Mouse (Mus musculus) liver, adult 2 months (tissue): ENCODE data around the gene Dync1li1.

Source experiments
- CTCF ChIP-seq: fragments of 200-500 bp; IDR thresholded peaks from 2 replicates; pipeline ENCODE4 v1.5.1; 2011; ENCODE audit warnings: low read depth, low read length, control low read depth
- POLR2A ChIP-seq: fragments of 200-500 bp; IDR thresholded peaks from 2 replicates; pipeline ENCODE4 v1.6.1; 2011; ENCODE audit warnings: low read length, control low read depth; ENCODE audit not compliant: insufficient read depth; ENCODE audit errors: extremely low read depth

- TF ChIP-seq CTCF (no peak), POLR2A (no peak)
Observed at GRCm38 (mm10) chr9:114671946-114672345, 16.6 kb upstream of the Dync1li1 start.
